Mouse (Mus musculus) G1E (cell line): ENCODE results near the gene Otud4.

Experiments
- CTCF ChIP-seq: IDR thresholded peaks from 2 replicates; pipeline ENCODE4 v1.5.1; 2012; ENCODE audit warnings: low read depth, low read length, inconsistent platforms, mixed read lengths
- GATA1 ChIP-seq: IDR thresholded peaks from 2 replicates; pipeline ENCODE4 v1.6.1; 2012; ENCODE audit warnings: borderline replicate concordance, low read length, inconsistent platforms, mixed read lengths
- GATA2 ChIP-seq: IDR thresholded peaks from 2 replicates; pipeline ENCODE4 v1.6.1; 2012; ENCODE audit warnings: low read depth, low read length, inconsistent platforms, borderline replicate concordance
- POLR2AphosphoS5 ChIP-seq: IDR thresholded peaks from 2 replicates; pipeline ENCODE4 v1.6.1; 2012; ENCODE audit warnings: low read depth, low read length, inconsistent platforms; ENCODE audit not compliant: insufficient replicate concordance
- TAL1 ChIP-seq: conservative IDR thresholded peaks from 2 replicates; pipeline ENCODE4 v1.6.1; 2012; ENCODE audit warnings: low read depth, low read length, inconsistent platforms, mixed read lengths

DNA sequence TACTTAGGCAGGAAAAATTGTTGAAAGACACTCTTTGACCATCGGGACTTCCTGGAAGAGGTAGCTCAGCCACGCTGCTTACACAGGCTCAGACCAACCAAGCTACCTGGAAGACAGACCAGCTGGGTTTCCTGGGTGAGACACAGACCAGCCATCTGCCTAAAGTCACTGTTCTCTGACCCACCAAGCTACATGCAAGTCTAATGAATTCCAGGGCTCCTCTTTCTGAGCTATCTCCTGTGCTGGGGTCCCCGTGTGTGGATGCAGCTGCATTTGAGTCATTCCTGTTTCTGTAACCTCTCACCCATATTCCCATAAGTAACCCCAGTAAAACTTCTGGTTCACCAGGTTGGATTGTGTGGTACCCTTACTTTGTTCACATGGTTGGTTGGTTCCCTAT is 30.7 kb upstream of the Otud4 start:
- TF ChIP-seq CTCF (no peak), GATA1 (no peak), TAL1 (no peak), GATA2 (no peak), POLR2AphosphoS5 (no peak)
